In genomic region chr10:96756355-96757084, GRCm38 (mm10) we compare ENCODE assay signal across 28 mouse cellular contexts.
DNase-seq lines count a peak whose midpoint lies in the region; ATAC-seq and TF ChIP-seq lines count a peak whose summit lies in the region.
"Had no signal": no experiment of that assay in that cellular context is flagged by ENCODE, and none has a peak within 500 bp of the region (broad histone marks: within the 10 kb centered on the region; RNA-seq: fewer than 3 reads in every experiment).

No protein-coding gene starts in this region.

- peak overlapping the region; percentile 75; the same call in 1 of the 2 replicates for H3K27ac ChIP-seq in heart, embryonic 12.5 days (ENCODE audit: poor library complexity, severe bottlenecking)
- H3K27ac ChIP-seq in hindbrain, embryonic 10.5 days, result peak overlapping the region; percentile 84
- H3K27ac ChIP-seq in hindbrain, embryonic 16.5 days (ENCODE audit: low read depth, low read length), result no peak overlapping the region
- peak overlapping the region; percentile 78 for H3K27ac ChIP-seq in midbrain, embryonic 10.5 days (replicated peaks)
- no peak overlapping the region for H3K27ac ChIP-seq in midbrain, postnatal 0 days (ENCODE audit: low read depth, low read length)
- H3K27ac ChIP-seq in stomach, postnatal 0 days (replicated peaks), result no peak overlapping the region
- H3K27ac ChIP-seq: limb, embryonic 12.5 days; stomach, embryonic 15.5 days had no signal

- no peak for TF ChIP-seq EP300 in stomach, postnatal 0 days (optimal IDR thresholded peaks at IDR 0.05)

- 11% methylated on average over 5 of the region's 5 CpGs for WGBS in heart, embryonic 12.5 days
- 56% methylated on average over 5 of the region's 5 CpGs for WGBS in hindbrain, embryonic 10.5 days
- WGBS in hindbrain, embryonic 16.5 days, result 56% methylated on average over 5 of the region's 5 CpGs
- 52% methylated on average over 5 of the region's 5 CpGs for WGBS in midbrain, embryonic 10.5 days
- 43% methylated on average over 5 of the region's 5 CpGs for WGBS in midbrain, postnatal 0 days
- WGBS in stomach, postnatal 0 days, result 46% methylated on average over 5 of the region's 5 CpGs

- no peak for TF ChIP-seq CTCF in midbrain, postnatal 0 days (IDR thresholded peaks at IDR 0.05)
- TF ChIP-seq CTCF in stomach, postnatal 0 days (IDR thresholded peaks at IDR 0.05; ENCODE audit: low read depth), result no peak

- DNase-seq in heart, postnatal 4 days, result no peak
- no peak for DNase-seq in hindbrain, embryonic 10.5 days (ENCODE audit: low spot score)
- DNase-seq in midbrain, embryonic 10.5 days (ENCODE audit: low spot score), result no peak
- DNase-seq in midbrain, postnatal 0 days (ENCODE audit: low spot score), result no peak
- DNase-seq in stomach, postnatal 0 days (ENCODE audit: low spot score), result no peak
- DNase-seq in right cerebral cortex, postnatal 10 days (ENCODE audit: low spot score in 2 of 2), result no peak
- DNase-seq: adrenal gland, adult 8-10 months; B cell, adult 2 months; cerebellum, adult 11-12 months; cerebellum, postnatal 10 days; kidney, adult 11 months; kidney, postnatal 36 days; liver, postnatal 0 days; right cerebral cortex, adult 18-20 months; thymus, adult 18-20 months; thymus, postnatal 4 days had no signal

- no peak overlapping the region for H3K4me2 ChIP-seq in heart, embryonic 12.5 days
- H3K4me2 ChIP-seq in hindbrain, embryonic 16.5 days (ENCODE audit: low read length), result no peak overlapping the region
- H3K4me2 ChIP-seq in midbrain, postnatal 0 days (ENCODE audit: low read depth, low read length, poor library complexity, severe bottlenecking), result no peak overlapping the region
- no peak overlapping the region for H3K4me2 ChIP-seq in stomach, postnatal 0 days (replicated peaks; ENCODE audit: low read depth)
- H3K4me2 ChIP-seq: hindbrain, embryonic 12.5 days; kidney, embryonic 15.5 days; limb, embryonic 12.5 days; liver, embryonic 11.5 days; stomach, embryonic 15.5 days had no signal

- H3K4me1 ChIP-seq in heart, embryonic 12.5 days (replicated peaks), result peaks cover 52% of the 10 kb centered on the region
- H3K4me1 ChIP-seq in hindbrain, embryonic 10.5 days (replicated peaks), result peaks cover 51% of the 10 kb centered on the region
- peaks cover 6% of the 10 kb centered on the region for H3K4me1 ChIP-seq in hindbrain, embryonic 16.5 days (ENCODE audit: control insufficient read depth, insufficient read depth, low read depth, low read length)
- peaks cover 52% of the 10 kb centered on the region for H3K4me1 ChIP-seq in midbrain, embryonic 10.5 days
- H3K4me1 ChIP-seq in midbrain, postnatal 0 days (ENCODE audit: insufficient read depth, low read length), result no peaks in the 10 kb centered on the region; the same call in 1 of the 2 replicates
- H3K4me1 ChIP-seq in stomach, postnatal 0 days (replicated peaks; ENCODE audit: control insufficient read depth, insufficient read depth), result 0 out of 2 replicates have a peak, but pooled peaks cover 3% of the 10 kb centered on the region
- H3K4me1 ChIP-seq: stomach, embryonic 15.5 days had no signal

- no peak overlapping the region for H3K4me3 ChIP-seq in heart, embryonic 12.5 days
- no peak overlapping the region for H3K4me3 ChIP-seq in hindbrain, embryonic 10.5 days
- H3K4me3 ChIP-seq in hindbrain, embryonic 16.5 days (ENCODE audit: low read length), result no peak overlapping the region
- no peak overlapping the region for H3K4me3 ChIP-seq in midbrain, embryonic 10.5 days
- no peak overlapping the region for H3K4me3 ChIP-seq in midbrain, postnatal 0 days (ENCODE audit: low read depth, low read length)
- no peak overlapping the region for H3K4me3 ChIP-seq in stomach, postnatal 0 days (ENCODE audit: low read depth, low read length)
- H3K4me3 ChIP-seq: embryonic facial prominence, embryonic 10.5 days; forebrain, embryonic 10.5 days; hindbrain, embryonic 12.5 days; kidney, embryonic 15.5 days; limb, embryonic 12.5 days; stomach, embryonic 15.5 days had no signal

- no peaks in the 10 kb centered on the region for H3K9me3 ChIP-seq in heart, embryonic 12.5 days (replicated peaks)
- H3K9me3 ChIP-seq in hindbrain, embryonic 10.5 days, result no peaks in the 10 kb centered on the region
- no peaks in the 10 kb centered on the region for H3K9me3 ChIP-seq in hindbrain, embryonic 16.5 days (ENCODE audit: control insufficient read depth, low read length)
- no peaks in the 10 kb centered on the region for H3K9me3 ChIP-seq in midbrain, embryonic 10.5 days (replicated peaks)
- H3K9me3 ChIP-seq in midbrain, postnatal 0 days (ENCODE audit: low read length), result no peaks in the 10 kb centered on the region
- no peaks in the 10 kb centered on the region for H3K9me3 ChIP-seq in stomach, postnatal 0 days (ENCODE audit: control insufficient read depth, low read length)
- H3K9me3 ChIP-seq: embryonic facial prominence, embryonic 10.5 days; forebrain, embryonic 10.5 days; hindbrain, embryonic 12.5 days; kidney, embryonic 15.5 days; limb, embryonic 12.5 days; stomach, embryonic 15.5 days had no signal

- H3K36me3 ChIP-seq in heart, embryonic 12.5 days, result no peaks in the 10 kb centered on the region
- no peaks in the 10 kb centered on the region for H3K36me3 ChIP-seq in hindbrain, embryonic 10.5 days
- no peaks in the 10 kb centered on the region for H3K36me3 ChIP-seq in hindbrain, embryonic 16.5 days (ENCODE audit: control insufficient read depth, insufficient read depth, low read length)
- no peaks in the 10 kb centered on the region for H3K36me3 ChIP-seq in midbrain, embryonic 10.5 days
- H3K36me3 ChIP-seq in midbrain, postnatal 0 days (ENCODE audit: insufficient read depth, low read length), result no peaks in the 10 kb centered on the region
- no peaks in the 10 kb centered on the region for H3K36me3 ChIP-seq in stomach, postnatal 0 days (ENCODE audit: control insufficient read depth, insufficient read depth, low read length)
- H3K36me3 ChIP-seq: embryonic facial prominence, embryonic 10.5 days; forebrain, embryonic 10.5 days; G1E; hindbrain, embryonic 12.5 days; kidney, embryonic 15.5 days; limb, embryonic 12.5 days; stomach, embryonic 15.5 days had no signal

- H3K9ac ChIP-seq in heart, embryonic 12.5 days, result no peak overlapping the region
- H3K9ac ChIP-seq in hindbrain, embryonic 16.5 days (ENCODE audit: low read depth, low read length), result no peak overlapping the region
- no peak overlapping the region for H3K9ac ChIP-seq in midbrain, postnatal 0 days (replicated peaks; ENCODE audit: low read length, poor library complexity, severe bottlenecking)
- H3K9ac ChIP-seq in stomach, postnatal 0 days (ENCODE audit: low read length), result no peak overlapping the region
- H3K9ac ChIP-seq: hindbrain, embryonic 12.5 days; kidney, embryonic 15.5 days; limb, embryonic 12.5 days; liver, postnatal 0 days; stomach, embryonic 15.5 days had no signal

- peak; percentile 34; the same call in 1 of the 2 replicates for ATAC-seq in heart, embryonic 12.5 days (ENCODE audit: insufficient number of reproducible peaks, low FRiP score)
- ATAC-seq in hindbrain, embryonic 16.5 days, result no peak
- ATAC-seq in midbrain, postnatal 0 days (ENCODE audit: low FRiP score), result no peak
- ATAC-seq in stomach, postnatal 0 days (ENCODE audit: low FRiP score, low TSS enrichment), result peak; percentile 42; the same call in 1 of the 2 replicates
- ATAC-seq: activated CD4-positive, CD25-positive, alpha-beta regulatory T cell, adult 4 months; liver, postnatal 0 days had no signal

- no peaks in the 10 kb centered on the region for H3K27me3 ChIP-seq in heart, embryonic 12.5 days (replicated peaks)
- no peaks in the 10 kb centered on the region for H3K27me3 ChIP-seq in hindbrain, embryonic 10.5 days (ENCODE audit: insufficient read depth, poor library complexity, severe bottlenecking)
- no peaks in the 10 kb centered on the region for H3K27me3 ChIP-seq in hindbrain, embryonic 16.5 days (replicated peaks; ENCODE audit: control insufficient read depth, insufficient read depth, low read length)
- H3K27me3 ChIP-seq in midbrain, embryonic 10.5 days (ENCODE audit: low read depth, poor library complexity, severe bottlenecking), result no peaks in the 10 kb centered on the region
- no peaks in the 10 kb centered on the region for H3K27me3 ChIP-seq in midbrain, postnatal 0 days (ENCODE audit: insufficient read depth, low read length)
- no peaks in the 10 kb centered on the region for H3K27me3 ChIP-seq in stomach, postnatal 0 days (ENCODE audit: control insufficient read depth, insufficient read depth, low read length)
- H3K27me3 ChIP-seq: CH12.LX; hindbrain, embryonic 12.5 days; kidney, embryonic 15.5 days; limb, embryonic 12.5 days; stomach, embryonic 15.5 days had no signal

Comparison
In these comparisons a context has a peak if more than half of its experiments do, and no peak if none do; other contexts are left out.
1. H3K27ac ChIP-seq: peak in heart, embryonic 12.5 days (single experiment), hindbrain, embryonic 10.5 days (single experiment) and midbrain, embryonic 10.5 days (single experiment); none in hindbrain, embryonic 16.5 days (single experiment), midbrain, postnatal 0 days (single experiment) and stomach, postnatal 0 days (single experiment).
2. ATAC-seq: peak in heart, embryonic 12.5 days (single experiment) and stomach, postnatal 0 days (single experiment); none in hindbrain, embryonic 16.5 days (single experiment) and midbrain, postnatal 0 days (single experiment).